Mouse (Mus musculus): ENCODE data around the gene Fam83f.

Fam83f gene

GRCm38 (mm10) chr15:80744667-80745422 lies 73.2 kb downstream of the Fam83f start:
- DNase-seq, result no peak

GRCm38 (mm10) chr15:80748979-80749378 lies 77.3 kb downstream of the Fam83f start:
- DNase-seq, result no peak
